Mouse (Mus musculus) kidney, embryonic 15.5 days (tissue): ENCODE measurements at regions not wholly inside any gene's neighbourhood (a gene's known extent, or its start where the extent isn't known, plus 50 kb on each side); places are given as distances from the start of the nearest gene placed in this dataset.

Experiments
- ATAC-seq: fragments of 200-750 bp; cut with Nextera tagmentation; replicated peaks from 2 replicates; pipeline ENCODE4 v1.8.0; 2017; ENCODE audit warnings: moderate TSS enrichment; ENCODE audit not compliant: low FRiP score
- H3K27ac ChIP-seq: fragments of 300-500 bp; sonication (generic); 2 replicates; pipeline ENCODE4 v1.5.1; 2015; ENCODE audit warnings: mild to moderate bottlenecking, inconsistent platforms
- H3K27me3 ChIP-seq: fragments of 300-500 bp; sonication (generic); 2 replicates; pipeline ENCODE4 v1.6.1; 2015; ENCODE audit warnings: inconsistent platforms
- H3K36me3 ChIP-seq: fragments of 300-500 bp; sonication (generic); 2 replicates; pipeline ENCODE4 v1.6.1; 2015; ENCODE audit warnings: inconsistent platforms
- H3K4me1 ChIP-seq: fragments of 300-500 bp; sonication (generic); 2 replicates; pipeline ENCODE4 v1.6.1; 2015; ENCODE audit warnings: inconsistent platforms
- H3K4me2 ChIP-seq: fragments of 300-500 bp; sonication (generic); 2 replicates; pipeline ENCODE4 v1.6.1; 2015; ENCODE audit warnings: moderate library complexity, mild to moderate bottlenecking, inconsistent platforms
- H3K4me3 ChIP-seq: fragments of 300-500 bp; sonication (generic); replicated peaks from 2 replicates; pipeline ENCODE4 v1.5.1; 2015; ENCODE audit warnings: mild to moderate bottlenecking, inconsistent platforms
- H3K9ac ChIP-seq: fragments of 300-500 bp; sonication (generic); 2 replicates; pipeline ENCODE4 v1.6.1; 2015; ENCODE audit warnings: mild to moderate bottlenecking, inconsistent platforms
- H3K9me3 ChIP-seq: fragments of 300-500 bp; sonication (generic); replicated peaks from 2 replicates; pipeline ENCODE4 v1.6.1; 2016; ENCODE audit warnings: inconsistent platforms
- WGBS: fragments of 180-500 bp; shearing (Covaris S2); methylation state at CpG from one replicate; pipeline ENCODE4 v1.1.7; 2015; ENCODE audit warnings: mixed read lengths; 5-methylcytosine and 5-hydroxymethylcytosine counted together

DNA sequence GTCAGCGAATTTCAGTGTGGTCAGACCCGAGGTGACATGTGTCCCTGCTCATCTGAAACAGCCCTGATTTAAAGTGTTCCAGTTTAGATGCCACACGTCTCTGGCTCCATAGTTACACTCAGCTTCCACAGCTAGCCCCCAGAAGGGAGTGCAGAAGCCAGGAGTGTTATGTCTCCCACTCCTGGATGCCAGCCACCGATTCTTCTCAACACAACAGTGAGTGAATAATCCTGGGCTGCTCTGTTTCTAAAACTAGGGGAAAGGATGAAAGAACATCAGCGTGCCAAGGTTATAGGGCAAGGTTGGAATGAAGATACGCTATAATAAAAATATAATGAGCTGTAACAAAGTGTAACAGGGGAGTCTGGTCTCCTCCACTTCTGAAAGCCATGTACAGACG, 51.5 kb upstream of the Stmnd1 start:
- Histone ChIP-seq H3K9me3 (no peaks in the 10 kb centered on the region), H3K27me3 (no peaks in the 10 kb centered on the region), H3K27ac (no peak overlapping the region), H3K4me2 (no peak overlapping the region), H3K36me3 (no peaks in the 10 kb centered on the region), H3K4me1 (peaks cover 31% of the 10 kb centered on the region), H3K9ac (no peak overlapping the region), H3K4me3 (no peak overlapping the region)
- WGBS = 66% methylated on average over 7 of the region's 7 CpGs
- ATAC-seq = no peak

DNA sequence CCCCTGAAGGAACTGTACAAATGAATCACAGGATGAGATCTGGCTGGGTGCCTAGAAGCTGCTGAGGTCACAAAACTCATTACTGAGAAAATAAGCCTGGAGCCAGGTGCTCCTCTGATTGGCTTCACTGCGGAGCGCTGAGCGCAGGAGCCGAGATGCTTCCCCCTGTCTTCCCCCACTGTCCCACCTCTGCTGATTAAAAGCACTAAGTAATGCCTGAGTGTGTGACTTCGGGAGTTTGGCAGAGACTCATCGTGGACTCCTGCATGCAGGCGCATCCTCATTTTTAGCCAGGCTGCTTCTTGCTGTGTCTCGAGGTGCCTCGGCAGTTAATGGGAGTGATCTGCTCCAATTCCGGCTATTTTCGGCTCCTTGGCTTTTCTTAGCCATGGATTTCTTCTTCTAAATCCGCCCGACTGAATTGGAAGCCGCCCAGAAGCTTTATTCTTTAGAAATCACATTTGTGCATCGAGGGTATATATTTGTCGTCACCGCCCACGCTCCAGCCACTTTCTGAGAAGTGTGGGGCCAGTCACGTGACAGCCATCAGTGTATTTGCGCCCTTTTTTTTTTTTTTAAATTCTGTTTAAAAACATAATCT, 55.3 kb upstream of the Stmnd1 start:
- 48% methylated on average over 20 of the region's 20 CpGs for WGBS
- H3K4me3 ChIP-seq = 0 out of 2 replicates have a peak overlapping the region, but pooled peaks have one; percentile 12
- ATAC-seq = no peak
- no peaks in the 10 kb centered on the region for H3K9me3 ChIP-seq
- peaks cover 37% of the 10 kb centered on the region for H3K4me1 ChIP-seq
- no peak overlapping the region for H3K9ac ChIP-seq
- H3K27ac ChIP-seq = 0 out of 2 replicates have a peak overlapping the region, but pooled peaks have one; percentile 46
- H3K4me2 ChIP-seq = peak overlapping the region; percentile 52
- H3K27me3 ChIP-seq = no peaks in the 10 kb centered on the region
- H3K36me3 ChIP-seq = no peaks in the 10 kb centered on the region

DNA sequence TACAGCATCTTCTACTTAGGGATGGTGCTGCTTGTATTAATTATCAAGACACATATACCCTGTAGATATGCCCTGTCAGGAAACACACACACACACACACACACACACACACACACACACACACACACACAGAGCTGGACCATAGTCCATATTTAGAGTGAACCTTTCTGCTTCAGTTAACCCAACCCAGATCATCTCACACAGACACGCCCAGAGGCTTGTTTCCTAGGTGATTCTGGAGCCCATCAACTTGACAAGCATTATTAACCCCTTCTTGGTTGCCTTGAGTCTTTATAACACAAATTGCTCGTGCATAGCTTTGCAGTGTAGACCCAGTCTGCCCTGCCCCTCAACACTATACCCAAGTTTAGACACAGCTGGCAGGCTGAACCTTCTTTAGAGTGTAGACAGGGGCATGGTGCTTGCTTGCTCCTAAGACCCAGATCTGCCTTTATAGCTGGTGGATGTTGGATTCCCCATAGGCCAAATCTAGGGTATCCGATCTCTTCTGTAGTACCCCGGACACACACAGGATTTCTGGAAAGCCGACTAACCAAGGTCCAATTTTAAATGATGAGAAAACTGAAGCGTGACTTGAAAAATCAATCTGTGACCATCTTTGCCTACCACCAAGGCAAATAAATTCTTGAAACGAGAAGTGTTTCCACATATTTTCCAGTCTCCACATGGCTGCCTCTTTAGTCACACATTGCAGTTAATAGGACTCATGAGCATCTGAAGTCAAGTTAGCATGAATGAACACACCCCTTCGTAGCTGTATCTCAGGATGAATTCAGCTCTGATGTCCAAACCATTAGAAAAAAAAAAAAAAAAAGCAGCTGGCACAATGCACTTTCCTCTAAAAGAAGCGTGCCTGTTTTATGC, 56.3 kb upstream of the Stmnd1 start:
- no peak overlapping the region for H3K27ac ChIP-seq
- no peaks in the 10 kb centered on the region for H3K9me3 ChIP-seq
- peaks cover 37% of the 10 kb centered on the region for H3K4me1 ChIP-seq
- ATAC-seq = peak; percentile 52; the same call in 1 of the 2 replicates
- H3K9ac ChIP-seq = no peak overlapping the region
- no peaks in the 10 kb centered on the region for H3K36me3 ChIP-seq
- no peaks in the 10 kb centered on the region for H3K27me3 ChIP-seq
- H3K4me2 ChIP-seq = peak overlapping the region; percentile 52
- no peak overlapping the region for H3K4me3 ChIP-seq
- WGBS = 62% methylated on average over 9 of the region's 9 CpGs

DNA sequence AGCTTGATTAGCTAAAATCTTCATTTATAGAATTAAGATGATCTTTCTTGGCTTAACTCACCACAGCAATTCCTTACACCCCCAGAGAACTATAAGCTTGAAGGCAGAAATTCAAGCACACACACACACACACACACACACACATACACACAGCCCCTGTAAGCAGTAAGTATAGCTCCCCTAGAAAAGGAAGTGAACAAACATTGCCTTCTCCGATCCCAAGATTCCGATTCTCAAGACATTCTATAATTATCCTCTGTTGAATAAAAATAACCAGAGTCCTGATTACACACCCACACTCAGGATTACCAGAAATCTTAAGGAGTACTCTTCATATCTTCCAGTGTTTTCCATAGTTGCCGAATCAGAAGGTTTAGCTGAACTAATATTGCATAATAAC, 70.0 kb upstream of the Stmnd1 start:
- Histone ChIP-seq H3K27ac (no peak overlapping the region), H3K4me2 (no peak overlapping the region)

DNA sequence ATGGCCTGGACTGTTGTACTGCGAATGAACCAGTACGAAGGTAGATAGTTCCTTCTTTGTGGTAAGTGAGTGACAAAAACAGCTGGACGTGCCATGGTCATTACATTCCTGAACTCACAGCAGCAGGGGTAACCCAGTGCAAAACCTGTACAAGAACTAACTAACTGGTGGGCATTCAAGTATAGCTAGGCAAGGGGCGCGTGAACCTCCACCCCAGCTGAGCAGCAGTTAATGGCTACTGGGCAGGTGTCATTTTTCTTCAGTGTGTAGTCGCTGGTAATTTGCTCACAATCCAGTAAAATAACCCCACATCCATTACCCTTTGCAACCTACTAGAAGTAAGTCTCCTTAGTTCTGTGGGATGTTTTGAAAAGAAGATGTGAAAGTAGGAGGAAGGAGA, 70.9 kb upstream of the Stmnd1 start:
- Histone ChIP-seq H3K4me1 (no peaks in the 10 kb centered on the region), H3K9me3 (no peaks in the 10 kb centered on the region), H3K27me3 (no peaks in the 10 kb centered on the region), H3K4me2 (no peak overlapping the region), H3K27ac (no peak overlapping the region), H3K4me3 (no peak overlapping the region), H3K9ac (no peak overlapping the region), H3K36me3 (no peaks in the 10 kb centered on the region)
- WGBS = 67% methylated on average over 6 of the region's 6 CpGs
- ATAC-seq = no peak

More for the DNA sequence above, 70.0 kb upstream of the Stmnd1 start:
- Histone ChIP-seq H3K36me3 (no peaks in the 10 kb centered on the region), H3K4me1 (no peaks in the 10 kb centered on the region), H3K4me3 (no peak overlapping the region), H3K9ac (no peak overlapping the region), H3K27me3 (no peaks in the 10 kb centered on the region), H3K9me3 (no peaks in the 10 kb centered on the region)
- no peak for ATAC-seq
- WGBS = 83% methylated on average over 3 of the region's 3 CpGs

DNA sequence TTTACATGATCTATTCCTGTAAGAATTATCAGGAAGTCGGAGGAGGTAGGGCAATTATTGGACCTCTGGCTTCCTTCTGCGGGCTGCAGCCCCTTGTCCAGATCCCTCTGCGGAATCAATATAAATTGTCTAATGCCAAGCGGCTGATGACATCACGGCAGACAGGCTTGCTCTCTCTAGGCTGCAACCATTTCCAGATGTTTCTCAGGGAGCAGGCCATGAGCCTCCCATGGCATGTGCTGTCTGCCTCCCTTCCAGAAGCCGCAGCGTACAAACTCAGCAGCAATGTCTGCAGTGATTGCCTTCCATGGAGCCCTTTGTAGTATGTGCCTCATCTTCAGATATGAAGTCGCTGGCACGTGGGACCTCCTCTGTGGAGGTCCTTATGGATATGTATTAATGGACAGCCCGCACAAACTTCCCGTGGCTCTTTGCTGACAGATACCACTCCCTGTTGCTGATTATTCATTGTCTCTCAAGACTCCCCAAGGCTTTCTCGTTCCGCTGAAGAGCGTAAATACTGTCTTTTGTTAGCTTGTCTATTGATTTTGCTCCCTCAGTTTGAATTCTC, 72.4 kb upstream of the Stmnd1 start:
- no peak for ATAC-seq
- Histone ChIP-seq H3K9ac (no peak overlapping the region), H3K4me1 (no peaks in the 10 kb centered on the region), H3K27ac (no peak overlapping the region), H3K36me3 (no peaks in the 10 kb centered on the region), H3K4me3 (no peak overlapping the region), H3K27me3 (no peaks in the 10 kb centered on the region), H3K4me2 (no peak overlapping the region), H3K9me3 (0 out of 2 replicates have a peak, but pooled peaks cover 3% of the 10 kb centered on the region)
- WGBS = 83% methylated on average over 14 of the region's 14 CpGs

- 97% methylated on average over 1 of the region's 1 CpGs for WGBS
- Histone ChIP-seq H3K36me3 (no peaks in the 10 kb centered on the region), H3K4me1 (0 out of 2 replicates have a peak, but pooled peaks cover 3% of the 10 kb centered on the region), H3K27ac (no peak overlapping the region), H3K9ac (no peak overlapping the region), H3K4me3 (no peak overlapping the region), H3K27me3 (no peaks in the 10 kb centered on the region), H3K9me3 (0 out of 2 replicates have a peak, but pooled peaks cover 3% of the 10 kb centered on the region), H3K4me2 (no peak overlapping the region)
- ATAC-seq = no peak
These were observed 80.4 kb upstream of the Stmnd1 start for GRCm38 (mm10) chr13:46193131-46193530.

GRCm38 (mm10) chr13:46189726-46190125, 83.8 kb upstream of the Stmnd1 start:
- Histone ChIP-seq H3K9me3 (no peaks in the 10 kb centered on the region), H3K27me3 (no peaks in the 10 kb centered on the region), H3K4me1 (0 out of 2 replicates have a peak, but pooled peaks cover 3% of the 10 kb centered on the region), H3K4me2 (no peak overlapping the region), H3K9ac (no peak overlapping the region), H3K4me3 (no peak overlapping the region), H3K36me3 (no peaks in the 10 kb centered on the region), H3K27ac (peak overlapping the region; percentile 32; the same call in 1 of the 2 replicates)
- no peak for ATAC-seq
- WGBS = 78% methylated on average over 2 of the region's 2 CpGs

GRCm38 (mm10) chr13:46182851-46183250, 90.7 kb upstream of the Stmnd1 start:
- Histone ChIP-seq H3K9me3 (no peaks in the 10 kb centered on the region), H3K27ac (no peak overlapping the region), H3K4me3 (no peak overlapping the region), H3K4me1 (0 out of 2 replicates have a peak, but pooled peaks cover 6% of the 10 kb centered on the region), H3K36me3 (no peaks in the 10 kb centered on the region), H3K9ac (no peak overlapping the region), H3K27me3 (no peaks in the 10 kb centered on the region), H3K4me2 (no peak overlapping the region)
- ATAC-seq = no peak
- 76% methylated on average over 8 of the region's 8 CpGs for WGBS

DNA sequence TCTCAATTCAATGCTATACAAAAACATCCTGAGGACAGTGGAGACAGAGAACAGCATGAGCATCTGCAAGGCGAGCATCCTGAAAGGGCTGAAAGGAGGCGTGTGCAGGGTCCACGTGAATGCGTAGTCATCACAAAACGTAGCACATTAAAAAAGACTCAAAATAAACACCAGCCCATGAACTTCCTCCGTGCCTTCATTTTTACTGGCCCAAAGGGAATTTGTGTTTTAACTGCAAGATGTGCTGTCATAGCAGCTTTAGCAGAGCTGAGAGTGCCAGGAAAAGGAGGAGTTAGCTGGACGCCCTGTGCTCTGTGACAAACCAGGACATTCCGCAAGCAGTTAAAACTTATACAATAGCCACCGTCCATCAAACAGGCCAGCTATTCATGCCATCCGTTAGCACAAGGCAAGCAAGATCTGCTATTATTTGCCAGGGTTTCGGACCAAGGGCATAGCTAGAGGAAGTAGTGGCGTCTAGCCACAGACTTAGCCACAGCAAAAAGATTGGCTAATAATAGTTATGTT, 92.9 kb upstream of the Stmnd1 start:
- no peak overlapping the region for H3K27ac ChIP-seq
- 0 out of 2 replicates have a peak, but pooled peaks cover 6% of the 10 kb centered on the region for H3K4me1 ChIP-seq
- 43% methylated on average over 12 of the region's 12 CpGs for WGBS
- H3K9me3 ChIP-seq = no peaks in the 10 kb centered on the region
- H3K4me3 ChIP-seq = no peak overlapping the region
- no peak for ATAC-seq
- no peaks in the 10 kb centered on the region for H3K27me3 ChIP-seq
- H3K9ac ChIP-seq = no peak overlapping the region
- peak overlapping the region; percentile 28 for H3K4me2 ChIP-seq
- no peaks in the 10 kb centered on the region for H3K36me3 ChIP-seq

- H3K36me3 ChIP-seq = no peaks in the 10 kb centered on the region
- no peak overlapping the region for H3K27ac ChIP-seq
- no peak overlapping the region for H3K9ac ChIP-seq
- no peak overlapping the region for H3K4me2 ChIP-seq
- H3K9me3 ChIP-seq = no peaks in the 10 kb centered on the region
- no peaks in the 10 kb centered on the region for H3K27me3 ChIP-seq
- no peak for ATAC-seq
- 0 out of 2 replicates have a peak, but pooled peaks cover 6% of the 10 kb centered on the region for H3K4me1 ChIP-seq
- 87% methylated on average over 3 of the region's 3 CpGs for WGBS
- no peak overlapping the region for H3K4me3 ChIP-seq
These were observed 93.6 kb upstream of the Stmnd1 start for GRCm38 (mm10) chr13:46179916-46180315.

- Histone ChIP-seq H3K9ac (no peak overlapping the region), H3K9me3 (no peaks in the 10 kb centered on the region), H3K4me3 (no peak overlapping the region), H3K36me3 (no peaks in the 10 kb centered on the region), H3K4me1 (0 out of 2 replicates have a peak, but pooled peaks cover 3% of the 10 kb centered on the region), H3K4me2 (no peak overlapping the region), H3K27ac (no peak overlapping the region), H3K27me3 (no peaks in the 10 kb centered on the region)
- WGBS = 76% methylated on average over 8 of the region's 8 CpGs
- ATAC-seq = no peak
These were observed 100.4 kb upstream of the Stmnd1 start for GRCm38 (mm10) chr13:46173103-46173502.
